Mouse (Mus musculus): ENCODE results near the gene Rps18.

DNA sequence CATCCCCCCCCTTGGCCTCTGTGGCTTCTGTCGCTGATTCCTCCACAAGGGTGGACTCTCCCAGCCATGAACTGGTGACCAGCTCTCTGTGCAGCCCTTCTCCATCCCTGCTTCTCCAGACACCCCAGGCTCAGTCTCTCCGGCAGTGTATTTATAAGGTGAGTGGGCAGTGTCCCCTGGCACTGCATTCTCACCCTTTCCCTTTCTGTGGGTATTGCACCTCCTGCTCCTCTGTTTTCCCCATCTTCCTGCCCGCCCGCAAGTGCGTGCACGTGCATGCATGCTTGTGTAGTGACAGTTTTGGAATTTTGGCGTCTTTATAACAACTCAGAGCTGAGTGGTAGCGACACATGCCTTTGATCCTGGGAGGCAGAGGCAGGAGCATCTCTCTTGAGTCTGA is 41.9 kb downstream of the Rps18 start:
- no peak for TF ChIP-seq CTCF (IDR thresholded peaks at IDR 0.05; ENCODE audit: extremely low read depth, insufficient read depth, low read length)
- no peak for TF ChIP-seq POLR2A (IDR thresholded peaks at IDR 0.05; ENCODE audit: extremely low read depth, insufficient read depth, low read length)
